Mouse (Mus musculus) small intestine, adult 2 months (tissue): ENCODE measurements around the gene Hsp90aa1.

Experiments
- CTCF ChIP-seq: fragments of 200-500 bp; IDR thresholded peaks from 2 replicates; pipeline ENCODE4 v1.5.1; 2012; ENCODE audit warnings: low read depth, mild to moderate bottlenecking, control low read depth, inconsistent platforms, low read length, moderate library complexity, mixed read lengths; ENCODE audit not compliant: insufficient replicate concordance, insufficient read length; ENCODE audit errors: extremely low read depth
- POLR2A ChIP-seq: fragments of 200-500 bp; IDR thresholded peaks from 2 replicates; pipeline ENCODE4 v1.6.1; 2012; ENCODE audit warnings: low read depth, mild to moderate bottlenecking, control low read depth, inconsistent platforms, low read length, moderate library complexity

GRCm38 (mm10) chr12:110702556-110702955 lies at the start of gene Hsp90aa1:
- TF ChIP-seq CTCF (no peak), POLR2A (no peak)
